Mouse (Mus musculus) CD4-positive, CD25-positive, alpha-beta regulatory T cell, adult 2 months (primary cell): ENCODE data around the gene Maml3.

Experiments used
- DNase-seq: peaks from one replicate; pipeline ENCODE4 v3.0.0-alpha.2; 2012; ENCODE audit warnings: low read depth, low spot score

Maml3 gene

DNA sequence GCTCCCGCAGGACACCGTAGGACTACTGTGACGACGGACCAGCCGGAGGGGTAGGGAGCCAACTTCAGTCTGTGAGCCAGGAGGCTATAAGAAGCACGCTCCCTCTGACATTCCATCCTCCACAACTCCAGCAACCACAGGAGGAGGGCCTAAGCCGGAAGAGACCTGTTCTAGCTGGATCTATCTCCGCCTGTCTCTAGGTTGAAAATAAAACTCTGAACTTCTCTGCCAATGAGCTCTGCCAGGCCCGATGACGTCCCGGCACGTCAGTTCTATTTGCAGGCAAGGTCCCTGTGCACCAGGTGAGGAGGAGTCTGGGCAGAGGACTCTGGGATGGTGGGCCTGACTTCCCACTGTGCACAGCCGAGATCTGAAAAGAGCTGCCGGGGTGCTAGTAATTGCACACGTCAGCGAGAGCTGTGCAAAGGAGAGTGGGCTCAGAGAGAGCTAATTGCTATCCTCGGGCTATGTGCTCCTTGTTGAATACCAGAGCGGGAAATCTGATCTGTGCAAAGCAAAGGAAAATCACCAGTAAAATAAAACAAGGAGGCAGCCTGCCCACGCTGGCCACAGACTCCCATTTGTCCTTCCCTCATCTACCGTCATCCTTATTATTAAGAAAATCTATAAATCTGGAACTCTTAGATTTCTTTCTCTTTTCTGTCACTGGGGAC lies 58.7 kb downstream of the Maml3 start:
- DNase-seq: peak; percentile 76

DNA sequence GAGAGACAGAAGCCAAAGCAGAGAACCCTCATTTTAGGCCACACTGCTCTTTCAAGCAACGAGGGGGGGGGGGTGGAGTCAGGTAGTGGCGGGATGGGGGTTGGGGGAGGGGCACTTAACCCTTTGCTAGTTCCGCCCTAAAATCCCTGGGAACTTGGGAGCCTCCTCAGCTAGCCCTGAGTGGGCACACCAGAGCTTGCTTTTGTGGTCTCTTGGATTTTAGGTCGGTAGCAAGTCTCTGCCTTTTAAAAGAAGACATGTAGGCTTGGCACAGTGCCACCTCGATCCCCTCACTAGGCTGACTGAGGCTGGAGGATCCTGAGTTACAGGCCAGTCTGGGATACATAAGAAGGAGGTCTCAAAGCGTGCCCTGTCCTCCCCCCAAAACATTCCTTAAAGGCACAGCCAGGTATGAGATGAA lies 59.6 kb downstream of the Maml3 start:
- DNase-seq: no peak

DNA sequence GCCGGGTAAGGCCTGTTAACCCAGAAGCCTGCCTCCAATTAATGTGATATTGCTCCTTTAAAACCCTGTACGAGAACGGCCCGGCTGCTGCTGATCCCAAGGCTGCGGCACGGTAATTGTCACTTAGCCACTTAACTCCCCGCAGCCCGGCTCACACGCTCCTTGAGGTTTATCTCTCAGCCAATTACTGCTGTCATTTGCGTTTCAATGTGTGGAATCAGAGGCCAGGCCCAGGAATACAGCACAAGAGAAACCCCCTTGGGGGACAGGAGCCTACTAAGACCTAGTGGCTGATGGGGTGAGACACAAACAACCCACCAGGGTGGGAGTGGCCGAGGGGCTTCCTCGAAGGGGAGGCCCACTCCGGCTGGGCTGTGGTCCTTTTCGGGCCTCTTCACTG lies 60.2 kb downstream of the Maml3 start:
- DNase-seq: no peak

DNA sequence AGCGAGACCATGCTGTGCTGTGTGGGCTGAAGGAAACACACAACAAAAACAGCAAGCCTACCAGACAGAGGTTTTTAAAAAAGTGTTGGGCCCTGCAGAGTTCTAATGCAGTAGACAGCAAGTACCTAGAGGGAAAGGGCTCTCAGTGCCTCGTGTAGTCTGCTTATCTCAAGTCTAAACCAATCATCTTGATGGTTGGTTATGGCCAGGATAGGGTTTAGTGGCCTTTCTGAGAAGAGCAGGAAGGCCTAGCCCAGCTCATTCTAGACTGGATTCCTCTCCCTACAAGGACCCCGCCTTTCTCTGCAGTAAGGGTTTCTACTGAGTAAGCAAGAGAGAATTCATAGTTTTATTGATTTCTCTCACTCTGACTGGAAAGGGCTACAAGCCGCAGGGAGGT lies 61.0 kb downstream of the Maml3 start:
- no peak for DNase-seq

DNA sequence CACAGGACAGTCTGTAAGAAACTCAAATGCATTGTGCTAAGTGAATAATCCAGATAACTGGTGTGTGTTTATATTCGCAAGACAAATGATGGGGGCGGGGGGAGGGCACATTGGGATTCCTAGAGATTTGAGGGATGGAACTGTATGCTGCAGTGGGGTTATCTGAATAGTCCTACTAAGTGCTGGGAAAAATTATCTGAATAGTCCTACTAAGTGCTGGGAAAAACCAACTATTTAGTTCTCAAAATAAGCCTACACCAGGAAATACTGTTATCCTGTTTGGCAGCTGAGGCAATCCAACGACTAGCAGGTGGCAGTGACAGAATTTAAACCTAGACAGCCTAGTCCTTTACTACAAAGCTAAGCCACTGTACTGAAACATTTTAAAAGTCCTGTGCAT lies 62.2 kb downstream of the Maml3 start:
- no peak for DNase-seq

DNA sequence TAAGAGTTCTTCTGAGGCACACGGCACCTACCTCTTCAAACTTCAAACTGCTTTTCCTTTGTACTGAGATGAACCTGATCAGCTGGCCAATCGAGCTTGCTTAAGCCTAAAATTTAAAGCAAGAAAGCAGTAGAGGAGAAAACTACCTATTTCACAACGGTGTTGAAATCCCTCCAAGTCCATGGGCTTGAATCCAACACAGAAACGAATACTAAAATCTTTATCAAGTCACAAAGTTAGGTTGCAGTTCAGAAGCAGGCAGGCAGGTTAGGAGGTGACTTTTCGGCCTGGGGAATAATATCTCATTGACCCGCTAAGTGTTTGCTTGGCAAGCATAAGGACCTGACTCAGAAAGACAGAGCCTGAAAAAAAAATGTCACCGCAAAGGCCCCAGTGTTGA lies 64.9 kb downstream of the Maml3 start:
- DNase-seq: no peak

DNA sequence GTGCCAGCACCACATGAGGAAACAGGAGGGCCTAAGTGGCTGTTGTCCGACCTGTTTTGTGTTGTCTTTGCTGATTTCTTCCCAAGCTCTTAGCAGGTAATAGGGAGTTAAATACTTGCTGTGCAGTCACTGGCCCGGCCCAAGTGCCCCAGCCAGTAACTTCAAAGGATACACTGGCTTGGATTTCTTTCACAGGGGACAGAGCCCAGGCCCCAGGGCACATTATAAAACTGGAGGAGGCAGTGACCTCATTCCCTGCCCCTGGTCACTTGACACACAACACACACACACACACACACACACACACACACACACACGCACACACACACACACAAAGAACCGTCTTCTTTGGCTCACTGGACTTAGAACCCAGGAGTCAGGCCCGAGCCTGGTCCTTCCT lies 67.6 kb downstream of the Maml3 start:
- DNase-seq: no peak

DNA sequence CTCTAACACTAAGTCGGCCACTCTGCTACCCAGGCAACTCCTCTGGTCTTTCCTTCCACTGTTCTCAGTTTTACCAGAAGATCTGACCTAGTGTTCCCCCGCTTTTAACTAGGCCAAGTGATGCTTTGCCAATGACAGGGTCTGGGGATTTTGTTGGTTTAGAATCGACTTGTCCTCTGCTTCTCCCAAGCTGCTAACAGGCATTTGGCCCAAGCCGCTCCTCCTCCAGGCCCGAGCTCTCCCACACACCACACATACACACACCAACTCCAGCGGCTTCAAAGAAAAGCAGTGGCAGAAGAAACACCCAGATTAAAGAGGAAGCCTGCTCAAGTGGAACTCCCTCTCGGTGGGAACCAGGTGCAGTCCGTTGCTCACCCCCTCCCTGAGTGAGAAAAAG lies 69.5 kb downstream of the Maml3 start:
- no peak for DNase-seq

DNA sequence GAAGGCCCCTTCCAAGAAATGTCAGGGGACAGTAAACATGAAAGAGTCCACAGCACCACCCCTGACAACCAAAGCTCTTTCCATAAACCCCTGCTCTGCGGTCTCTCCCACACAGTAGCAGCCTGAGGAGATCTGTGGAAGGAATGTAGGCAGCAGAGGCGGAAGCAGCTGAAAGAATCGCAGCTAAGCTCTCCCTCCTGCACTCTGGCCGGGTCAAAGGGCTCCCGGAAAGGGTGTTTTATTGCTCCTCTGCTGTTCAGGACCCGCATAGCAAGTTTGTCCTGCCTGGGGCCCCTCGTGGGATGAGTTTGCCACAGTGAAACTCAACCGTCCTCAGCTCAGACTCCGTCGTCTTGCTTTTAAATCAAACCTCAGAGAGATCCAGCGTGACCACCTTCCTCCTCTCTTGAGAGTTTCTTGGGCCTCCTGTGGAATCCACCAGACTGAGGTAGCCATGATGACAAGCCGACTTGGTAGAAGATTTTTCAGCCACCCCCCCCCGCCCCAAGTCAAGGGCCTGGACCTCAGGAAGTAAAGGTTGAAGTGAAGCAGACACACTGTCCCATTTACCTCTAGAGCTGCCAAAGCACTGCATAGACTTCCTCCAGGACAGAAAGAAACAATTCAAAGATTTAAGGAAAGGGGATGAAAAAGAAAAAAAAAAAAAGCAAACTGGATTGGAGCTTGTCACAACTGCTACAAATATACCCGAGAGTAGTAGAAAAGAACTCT lies 70.9 kb downstream of the Maml3 start:
- no peak for DNase-seq

DNA sequence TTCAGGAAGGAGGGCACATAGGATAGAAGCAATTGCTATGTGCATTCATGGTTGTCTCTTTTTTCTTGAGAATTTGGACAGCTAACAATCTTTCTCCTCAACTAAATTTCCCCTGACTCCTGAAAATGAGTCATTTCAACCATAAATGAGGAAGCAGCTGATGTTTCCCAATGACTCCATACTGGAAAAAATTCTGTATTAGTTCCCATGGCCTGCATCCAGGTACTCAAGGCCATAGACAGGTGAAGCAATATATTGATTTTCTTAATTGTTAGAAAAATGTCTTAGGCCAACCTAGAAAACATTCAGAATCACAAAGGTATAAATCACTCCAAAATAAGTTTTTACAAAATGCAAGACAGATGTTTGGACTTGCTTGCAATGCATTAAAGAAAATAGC lies 73.5 kb downstream of the Maml3 start:
- no peak for DNase-seq

DNA sequence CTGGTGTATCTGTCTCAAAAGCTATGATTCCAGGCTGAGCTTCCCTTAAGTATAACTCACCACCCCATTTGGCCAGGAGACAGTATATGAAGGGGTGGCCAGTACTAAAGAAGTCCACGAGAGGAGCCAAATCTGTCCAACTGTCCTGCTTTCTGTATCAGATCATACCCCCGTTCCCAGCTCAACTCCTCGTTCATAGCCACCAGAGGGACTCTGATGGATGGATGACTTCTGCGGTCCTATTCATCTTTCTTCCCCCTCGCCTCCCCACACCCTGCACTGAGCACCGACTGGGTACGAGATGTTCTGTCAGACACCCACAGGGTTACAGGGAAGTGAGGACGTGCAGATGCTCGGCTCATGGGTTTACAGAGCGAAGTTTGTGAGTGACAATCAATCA lies 74.8 kb downstream of the Maml3 start:
- DNase-seq: peak; percentile 51

DNA sequence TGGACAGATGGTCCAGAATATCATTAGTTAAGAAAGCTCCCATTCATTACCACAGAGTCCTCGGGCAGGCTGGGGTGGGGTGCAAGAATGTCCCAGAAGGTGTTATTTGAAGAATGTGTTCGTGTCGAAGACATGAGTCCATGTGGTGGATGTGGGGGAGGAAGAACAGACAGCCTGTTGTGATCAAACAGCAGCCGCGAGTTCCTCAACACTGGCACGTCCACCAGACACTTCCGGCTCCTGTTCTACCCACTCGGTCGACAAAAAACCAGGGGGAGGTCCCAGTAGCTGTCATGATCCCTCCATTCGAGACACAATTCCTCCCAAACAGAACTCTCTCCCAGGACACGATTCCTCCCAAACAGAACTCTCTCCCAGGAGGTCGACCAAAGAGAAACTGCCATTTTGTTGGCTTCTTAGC lies 75.2 kb downstream of the Maml3 start:
- DNase-seq: peak; percentile 68

DNA sequence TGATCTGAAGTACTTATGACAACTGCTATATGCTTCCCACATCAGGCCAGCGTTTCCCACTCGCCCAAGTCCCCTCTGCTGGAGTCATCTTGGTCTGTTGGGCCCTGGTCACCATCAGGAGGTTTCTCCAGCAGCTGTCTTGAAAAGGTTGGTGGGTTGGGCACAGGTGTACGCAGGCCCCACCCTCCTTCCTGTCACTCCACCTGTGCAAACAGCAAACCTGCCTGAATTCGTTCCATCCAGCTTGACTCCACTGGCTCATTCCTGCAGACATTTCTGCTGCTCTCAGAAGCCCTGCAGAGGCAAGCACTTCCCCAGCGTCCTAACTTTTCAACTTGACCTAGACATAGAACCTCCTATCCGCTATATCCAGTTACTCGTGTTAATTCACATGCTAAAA lies 76.9 kb downstream of the Maml3 start:
- no peak for DNase-seq

DNA sequence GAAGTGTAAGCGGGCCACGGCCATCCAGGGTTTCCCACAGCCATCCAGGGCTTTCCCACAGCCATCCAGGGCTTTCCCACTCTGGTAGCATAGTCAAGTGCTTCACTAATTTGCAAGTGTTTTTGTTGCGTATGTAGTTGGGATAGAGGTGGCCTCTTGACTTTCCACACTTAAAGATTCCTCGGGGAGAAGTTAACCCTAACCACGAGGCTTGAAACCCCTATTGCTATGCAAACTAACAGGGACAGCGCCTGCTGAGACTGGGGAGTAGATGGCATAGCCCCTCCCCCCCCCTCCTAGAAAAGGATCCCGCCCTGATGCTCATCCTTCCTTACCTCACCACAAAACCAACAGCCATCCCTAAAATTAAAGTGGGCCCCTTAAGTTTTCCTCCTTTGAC lies 82.4 kb downstream of the Maml3 start:
- DNase-seq: no peak

DNA sequence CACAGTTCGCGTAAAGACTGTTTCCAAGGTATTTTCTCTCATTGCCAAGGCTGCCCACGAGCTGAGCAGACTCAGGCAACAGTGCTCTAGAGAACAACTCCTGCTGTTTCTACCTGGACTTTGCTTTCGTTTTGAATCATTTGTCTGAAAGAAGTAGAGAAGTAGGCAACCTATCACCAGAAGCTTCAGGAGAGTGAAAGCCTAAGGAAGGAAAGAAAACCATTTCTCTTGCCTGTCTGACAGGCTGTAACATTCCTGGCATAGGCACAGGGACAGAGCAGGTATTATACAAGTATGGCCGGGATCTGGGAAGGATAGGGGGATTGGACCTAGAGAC lies 86.8 kb downstream of the Maml3 start:
- no peak for DNase-seq

DNA sequence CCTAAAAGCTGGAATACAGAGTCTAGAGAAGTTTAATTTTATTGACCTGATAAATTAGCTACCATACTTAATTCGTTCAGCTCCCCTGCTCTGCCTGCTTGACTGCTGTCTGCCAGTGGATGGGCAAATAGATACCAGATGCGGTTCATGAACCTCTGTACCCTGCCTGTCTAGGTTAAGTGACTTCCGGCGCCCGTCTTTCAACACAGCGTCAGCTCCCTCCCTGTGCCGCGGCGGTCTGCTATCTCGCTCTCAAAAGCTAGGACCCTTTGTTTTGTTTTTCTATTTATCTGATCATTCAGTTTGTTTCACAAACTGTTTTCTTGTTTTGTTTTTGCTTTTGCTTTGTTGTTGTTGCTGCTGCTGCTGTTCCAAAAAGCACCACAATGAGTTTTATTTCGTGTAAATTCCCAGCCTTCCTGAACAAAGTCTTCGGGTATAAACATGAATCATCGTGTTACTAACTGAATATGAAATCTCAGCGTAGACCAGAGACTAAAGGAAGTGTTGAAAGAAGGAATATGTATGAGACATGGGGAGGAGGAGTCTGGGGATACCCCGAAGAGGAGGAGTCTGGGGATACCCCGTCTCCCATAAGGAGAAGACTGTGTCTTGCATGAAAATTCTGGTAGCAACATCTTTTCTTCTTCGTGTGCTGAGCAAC lies 87.3 kb downstream of the Maml3 start:
- peak; percentile 26 for DNase-seq

DNA sequence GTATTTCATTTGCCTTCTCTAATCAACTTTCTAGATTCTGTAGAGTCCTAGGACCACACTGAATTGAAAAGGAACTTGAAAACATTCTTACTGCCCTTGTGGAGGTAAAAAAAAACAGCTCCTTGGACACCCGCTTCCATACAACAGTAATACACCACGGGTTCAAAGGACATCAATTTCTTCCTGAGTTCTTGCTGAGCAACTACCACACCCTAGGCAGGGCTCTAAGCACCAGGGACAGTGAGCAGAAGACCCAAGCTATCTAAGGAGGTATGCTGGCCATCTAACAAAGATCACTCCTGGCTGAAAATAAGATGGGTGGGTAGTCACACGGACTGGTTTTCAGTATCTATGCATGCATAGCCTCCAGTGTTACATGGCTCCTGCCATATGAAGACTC lies 88.7 kb downstream of the Maml3 start:
- no peak for DNase-seq

DNA sequence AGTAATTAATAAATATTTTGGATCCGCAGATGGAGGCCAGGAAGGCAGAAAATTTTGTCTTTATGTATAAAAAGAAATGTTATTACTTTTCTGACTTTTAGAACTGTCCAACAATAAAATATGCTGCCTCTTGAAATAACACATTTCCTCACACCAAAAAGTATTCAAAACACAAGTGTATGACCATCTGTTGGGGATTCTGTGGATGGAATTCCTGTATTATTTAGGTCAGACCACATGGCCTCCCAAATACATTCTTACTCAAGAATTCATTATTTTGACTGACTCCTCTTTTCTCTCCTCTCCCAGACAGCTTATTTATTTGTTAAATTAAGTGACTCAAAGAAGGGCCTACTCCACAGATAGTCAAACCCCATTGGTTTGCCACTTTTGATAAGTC lies 89.3 kb downstream of the Maml3 start:
- no peak for DNase-seq

DNA sequence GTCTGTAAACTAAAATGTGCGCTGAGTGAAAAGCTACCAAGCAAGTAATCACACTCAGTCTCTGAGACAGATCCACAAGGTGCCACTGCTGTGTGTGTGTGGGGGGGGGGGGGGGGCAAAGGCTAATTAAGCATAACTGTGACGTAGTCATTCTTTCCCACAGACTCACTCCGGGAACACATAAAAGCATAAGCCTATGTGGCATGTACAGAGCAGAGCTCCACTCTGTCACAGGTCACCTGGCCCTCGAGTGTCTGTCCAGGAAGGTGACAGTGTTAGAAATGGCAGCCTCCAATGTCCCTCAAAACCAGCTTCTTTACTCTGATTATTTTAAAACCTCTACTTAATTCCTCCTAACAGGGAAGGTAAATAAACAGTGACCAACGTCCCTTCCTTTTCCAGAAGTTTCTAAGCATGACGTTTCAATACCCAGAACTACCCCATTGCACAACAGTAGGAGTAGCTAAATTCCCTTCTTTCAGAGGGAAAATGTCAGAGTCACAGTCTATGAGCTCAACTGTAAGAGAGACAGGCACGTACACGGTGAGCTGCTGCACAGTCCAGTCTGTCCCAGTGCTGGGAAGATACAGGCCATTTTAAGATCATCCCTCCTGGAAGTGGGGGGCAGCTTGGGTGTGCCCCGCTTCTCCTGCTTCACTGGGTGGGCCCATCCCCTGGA lies 93.7 kb downstream of the Maml3 start:
- DNase-seq: no peak

DNA sequence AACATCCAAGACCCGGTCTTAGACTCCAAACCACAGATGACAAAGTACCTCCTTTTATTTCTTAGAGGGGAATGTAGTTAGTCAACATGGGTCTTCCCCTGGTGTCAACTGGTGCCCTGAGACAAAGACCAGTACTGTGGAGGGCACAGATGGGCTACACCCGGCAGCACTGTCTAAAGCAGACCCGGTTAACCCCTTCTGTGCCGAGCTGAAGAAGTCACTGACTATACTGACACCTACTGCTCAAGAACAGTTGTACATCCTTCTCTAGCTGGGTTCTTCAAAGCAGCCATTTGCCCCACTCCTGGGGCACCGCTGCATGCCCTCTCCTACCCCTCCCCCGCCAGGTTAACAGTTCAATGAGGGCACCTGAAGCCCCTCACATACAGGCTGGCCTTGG lies 95.6 kb downstream of the Maml3 start:
- peak; percentile 49 for DNase-seq

DNA sequence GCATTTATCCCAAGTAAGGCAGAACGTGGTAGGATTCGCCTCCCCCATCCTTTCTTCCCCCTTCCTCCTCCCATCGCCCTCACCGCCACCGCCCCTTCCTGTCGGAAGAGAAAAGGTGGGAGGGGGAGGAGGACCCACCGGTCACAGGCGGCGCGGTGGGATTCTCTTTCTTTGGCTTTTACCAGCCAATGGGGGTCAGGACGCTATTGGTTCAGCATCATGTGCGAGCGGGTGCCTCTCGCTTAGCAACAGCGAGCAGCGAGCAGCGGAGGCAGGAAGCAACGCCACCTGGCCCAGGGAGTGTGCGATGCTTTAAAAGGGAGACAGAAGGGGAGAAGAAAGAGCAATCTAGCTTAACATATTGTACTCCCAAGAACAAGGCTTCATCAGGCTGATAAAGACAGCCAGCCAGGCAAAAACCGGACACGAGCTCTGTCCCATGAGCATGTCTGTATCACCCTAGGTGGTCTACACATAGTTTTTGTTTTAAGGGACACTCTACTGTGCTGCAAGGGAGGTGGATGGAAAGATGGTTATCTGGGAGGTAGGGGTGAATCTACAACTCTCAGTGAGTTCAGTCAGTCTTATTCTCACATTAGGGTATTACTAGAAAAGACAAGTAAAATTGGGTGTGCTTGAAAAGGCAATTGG lies 97.1 kb downstream of the Maml3 start:
- peak; percentile 82 for DNase-seq

DNA sequence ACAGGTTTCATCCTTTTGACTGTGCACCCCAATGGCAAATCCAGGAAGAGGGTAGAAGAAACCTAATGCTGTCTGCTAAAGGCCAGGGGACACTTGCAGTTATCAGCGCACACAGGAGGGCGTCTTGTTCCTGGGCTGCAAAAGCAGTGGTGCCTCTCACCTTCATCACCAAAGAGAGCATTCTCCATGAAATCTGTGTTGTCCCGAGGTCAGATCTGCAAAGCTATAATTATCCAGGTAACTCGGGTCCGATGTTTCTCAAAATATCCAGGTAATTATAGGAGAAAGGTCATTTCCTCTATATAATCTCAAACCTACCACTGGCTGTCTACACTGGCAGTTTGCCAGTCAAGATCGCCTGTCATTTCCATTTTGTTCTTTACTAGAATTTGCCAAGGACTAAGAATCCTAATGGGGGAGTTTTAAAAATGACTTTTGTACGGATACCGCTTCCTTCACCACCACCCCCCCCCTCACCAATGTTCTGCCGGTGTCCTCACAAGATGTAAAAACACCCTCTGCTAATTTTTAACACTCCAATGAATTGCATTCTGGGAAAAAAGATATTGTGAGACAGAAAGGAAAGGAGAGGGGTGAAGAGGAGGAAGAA lies 98.0 kb downstream of the Maml3 start:
- peak; percentile 22 for DNase-seq
